Mouse (Mus musculus) c-Kit-positive CD71-positive TER-119-positive erythroid progenitor cells, embryonic 14.5 days (primary cell): ENCODE results near the gene Rgs7.

ENCODE experiments used
- DNase-seq: peaks from one replicate; pipeline ENCODE4 v3.0.0-alpha.2; 2013; ENCODE audit warnings: low spot score

The Rgs7 gene

GRCm38 (mm10) chr1:175300895-175301294 lies 191.4 kb downstream of the Rgs7 start:
- DNase-seq = no peak

GRCm38 (mm10) chr1:175300404-175300803 lies 191.9 kb downstream of the Rgs7 start:
- no peak for DNase-seq

- DNase-seq = no peak
Observed at GRCm38 (mm10) chr1:175299603-175300397, 192.5 kb downstream of the Rgs7 start.

- DNase-seq = no peak
Observed at GRCm38 (mm10) chr1:175296906-175297305, 195.4 kb downstream of the Rgs7 start.

- DNase-seq = no peak
Observed at GRCm38 (mm10) chr1:175290072-175290471, 202.2 kb downstream of the Rgs7 start.

GRCm38 (mm10) chr1:175262341-175262740 lies 230.0 kb downstream of the Rgs7 start:
- no peak for DNase-seq

GRCm38 (mm10) chr1:175259374-175259773 lies 232.9 kb downstream of the Rgs7 start:
- no peak for DNase-seq

- DNase-seq = no peak
Observed at GRCm38 (mm10) chr1:175255224-175255623, 237.1 kb downstream of the Rgs7 start.

GRCm38 (mm10) chr1:175254724-175255123 lies 237.6 kb downstream of the Rgs7 start:
- no peak for DNase-seq

GRCm38 (mm10) chr1:175242135-175242534 lies 250.2 kb downstream of the Rgs7 start:
- no peak for DNase-seq

GRCm38 (mm10) chr1:175240137-175240536 lies 252.2 kb downstream of the Rgs7 start:
- DNase-seq = no peak

- no peak for DNase-seq
Observed at GRCm38 (mm10) chr1:175221593-175222500, 270.5 kb downstream of the Rgs7 start.

GRCm38 (mm10) chr1:175219563-175219962 lies 272.7 kb downstream of the Rgs7 start:
- no peak for DNase-seq

GRCm38 (mm10) chr1:175207004-175207403 lies 285.3 kb downstream of the Rgs7 start:
- no peak for DNase-seq

- DNase-seq = no peak
Observed at GRCm38 (mm10) chr1:175205633-175206032, 286.7 kb downstream of the Rgs7 start.

GRCm38 (mm10) chr1:175203544-175203943 lies 288.8 kb downstream of the Rgs7 start:
- no peak for DNase-seq

GRCm38 (mm10) chr1:175202902-175203301 lies 289.4 kb downstream of the Rgs7 start:
- DNase-seq = no peak

- DNase-seq = no peak
Observed at GRCm38 (mm10) chr1:175198881-175199280, 293.4 kb downstream of the Rgs7 start.

- DNase-seq = no peak
Observed at GRCm38 (mm10) chr1:175195806-175196205, 296.5 kb downstream of the Rgs7 start.

GRCm38 (mm10) chr1:175188186-175188585 lies 304.1 kb downstream of the Rgs7 start:
- no peak for DNase-seq

- DNase-seq = no peak
Observed at GRCm38 (mm10) chr1:175185211-175185610, 307.1 kb downstream of the Rgs7 start.

GRCm38 (mm10) chr1:175184736-175185135 lies 307.6 kb downstream of the Rgs7 start:
- no peak for DNase-seq

- DNase-seq = no peak
Observed at GRCm38 (mm10) chr1:175178733-175179132, 313.6 kb downstream of the Rgs7 start.
